Comparison of ENCODE assay signal across 17 mouse cellular contexts in the genomic region with DNA sequence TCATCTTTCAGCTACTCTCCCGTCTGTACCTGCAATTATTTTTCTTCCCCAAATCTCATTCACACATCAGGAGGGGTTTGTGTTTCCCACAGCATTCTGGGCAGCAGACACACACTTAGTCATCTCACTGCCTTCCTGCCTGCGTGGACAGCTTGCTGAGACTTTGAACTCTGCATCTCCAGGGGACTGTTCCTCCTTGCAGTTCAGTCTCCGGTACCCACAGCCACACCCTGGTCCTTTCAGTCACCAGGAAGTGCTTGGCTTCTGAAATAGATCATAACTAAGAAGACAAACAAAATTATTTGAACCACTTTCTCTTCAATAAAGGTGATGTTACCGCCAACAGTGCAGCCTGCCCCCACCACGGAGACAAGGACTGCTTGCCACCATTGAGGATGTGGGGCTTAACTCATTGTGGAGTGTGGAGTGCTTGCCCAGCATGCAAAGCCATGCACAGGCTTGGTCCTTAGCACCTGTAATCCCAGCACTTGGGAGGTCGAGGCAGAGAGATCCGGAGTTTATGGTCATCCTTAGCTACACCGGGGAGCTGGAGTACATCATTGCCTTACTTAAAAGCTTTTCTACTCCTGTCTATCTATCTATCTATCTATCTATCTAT. TPM values are rescaled to one million over a fixed set of nuclear protein-coding genes. Genes with fewer than 3 reads are reported as not detected.
DNase-seq lines count a peak whose midpoint lies in the region; ATAC-seq and TF ChIP-seq lines count a peak whose summit lies in the region.
"Had no signal": no experiment of that assay in that cellular context is flagged by ENCODE, and none has a peak within 500 bp of the region (broad histone marks: within the 10 kb centered on the region; RNA-seq: fewer than 3 reads in every experiment).

No protein-coding gene starts in this region.

- peak; percentile 86 for ATAC-seq in intestine, postnatal 0 days
- ATAC-seq: forebrain, embryonic 16.5 days; inflammation-experienced regulatory T-cells, adult 6 months had no signal

- no peaks in the 10 kb centered on the region for H3K79me3 ChIP-seq in C2C12 (ENCODE audit: low read depth)

- H3K27me3 ChIP-seq in C2C12 (ENCODE audit: control insufficient read depth, insufficient read depth, insufficient read length): no peaks in the 10 kb centered on the region
- no peaks in the 10 kb centered on the region for H3K27me3 ChIP-seq in intestine, postnatal 0 days (replicated peaks; ENCODE audit: control insufficient read depth, insufficient read depth, low read length)
- no peaks in the 10 kb centered on the region for H3K27me3 ChIP-seq in small intestine, adult 2 months (ENCODE audit: control insufficient read depth, insufficient read depth, low read length)
- H3K27me3 ChIP-seq in cerebellum, adult 2 months (ENCODE audit: control insufficient read depth, insufficient read depth, low read length): no peaks in the 10 kb centered on the region
- H3K27me3 ChIP-seq: embryonic facial prominence, embryonic 13.5 days; forebrain, embryonic 12.5 days; hindbrain, embryonic 15.5 days had no signal

- peak; percentile 33 for DNase-seq in 416B (ENCODE audit: low read depth)
- DNase-seq in urinary bladder, postnatal 25 days (ENCODE audit: low spot score): no peak
- no peak for DNase-seq in cerebellum, adult 2 months
- no peak for DNase-seq in kidney, postnatal 25 days
- DNase-seq: adrenal gland, postnatal 25 days; cerebellum, adult 8-10 months; gastrocnemius, postnatal 14 days; heart, postnatal 36 days had no signal

- H3K36me3 ChIP-seq in C2C12 (ENCODE audit: control insufficient read depth, insufficient read depth): no peaks in the 10 kb centered on the region
- no peaks in the 10 kb centered on the region for H3K36me3 ChIP-seq in intestine, postnatal 0 days (ENCODE audit: control insufficient read depth, insufficient read depth)
- H3K36me3 ChIP-seq in small intestine, adult 2 months (ENCODE audit: control insufficient read depth, insufficient read depth, low read length): no peaks in the 10 kb centered on the region
- H3K36me3 ChIP-seq: embryonic facial prominence, embryonic 13.5 days; forebrain, embryonic 12.5 days; heart, embryonic 13.5 days; hindbrain, embryonic 15.5 days had no signal

- H3K79me2 ChIP-seq in C2C12 (ENCODE audit: control insufficient read depth, insufficient read depth): no peaks in the 10 kb centered on the region

- H3K4me2 ChIP-seq in intestine, postnatal 0 days (replicated peaks; ENCODE audit: low read depth): peak overlapping the region; percentile 24; the same call in 1 of the 2 replicates
- H3K4me2 ChIP-seq: embryonic facial prominence, embryonic 13.5 days; forebrain, embryonic 12.5 days; heart, embryonic 13.5 days; hindbrain, embryonic 15.5 days had no signal

- no peak overlapping the region for H3K9ac ChIP-seq in intestine, postnatal 0 days (ENCODE audit: low read depth, low read length)
- H3K9ac ChIP-seq: embryonic facial prominence, embryonic 13.5 days; forebrain, embryonic 12.5 days; heart, embryonic 13.5 days; hindbrain, embryonic 15.5 days had no signal

- no peak for TF ChIP-seq CTCF in C2C12 (IDR thresholded peaks at IDR 0.05; ENCODE audit: control insufficient read depth, insufficient read depth, insufficient read length)
- TF ChIP-seq CTCF in intestine, postnatal 0 days (IDR thresholded peaks at IDR 0.05; ENCODE audit: low read depth): no peak
- TF ChIP-seq CTCF in small intestine, adult 2 months (IDR thresholded peaks at IDR 0.05; ENCODE audit: extremely low read depth, insufficient read length, insufficient replicate concordance, low read depth, low read length): no peak
- no peak for TF ChIP-seq CTCF in cerebellum, adult 2 months (IDR thresholded peaks at IDR 0.05; ENCODE audit: borderline replicate concordance, insufficient read depth, low read depth, low read length)

- no peaks in the 10 kb centered on the region for H3K9me3 ChIP-seq in intestine, postnatal 0 days (ENCODE audit: control insufficient read depth)
- H3K9me3 ChIP-seq: embryonic facial prominence, embryonic 13.5 days; forebrain, embryonic 12.5 days; hindbrain, embryonic 15.5 days had no signal

- H3K27ac ChIP-seq in intestine, postnatal 0 days (ENCODE audit: low read depth, low read length): peak overlapping the region; percentile 74
- peak overlapping the region; percentile 92 for H3K27ac ChIP-seq in small intestine, adult 2 months (ENCODE audit: insufficient read depth, low read depth, low read length)
- H3K27ac ChIP-seq in cerebellum, adult 2 months (ENCODE audit: insufficient read depth, low read length): no peak overlapping the region
- H3K27ac ChIP-seq: embryonic facial prominence, embryonic 13.5 days; forebrain, embryonic 12.5 days; heart, embryonic 13.5 days; hindbrain, embryonic 15.5 days had no signal

- no peak for TF ChIP-seq POLR2A in small intestine, adult 2 months (IDR thresholded peaks at IDR 0.05; ENCODE audit: low read depth, low read length)
- no peak for TF ChIP-seq POLR2A in cerebellum, adult 2 months (IDR thresholded peaks at IDR 0.05; ENCODE audit: borderline replicate concordance, insufficient read depth, low read length)

- H3ac ChIP-seq in C2C12 (ENCODE audit: control insufficient read depth, insufficient read length, low read depth): peak overlapping the region; percentile 30

- no peaks in the 10 kb centered on the region for H3K4me1 ChIP-seq in intestine, postnatal 0 days (replicated peaks; ENCODE audit: control insufficient read depth, insufficient read depth, low read length)
- peaks cover 3% of the 10 kb centered on the region; the same call in 1 of the 2 replicates for H3K4me1 ChIP-seq in small intestine, adult 2 months (ENCODE audit: control insufficient read depth, insufficient read depth, insufficient read length, low read length)
- H3K4me1 ChIP-seq in cerebellum, adult 2 months (ENCODE audit: control insufficient read depth, insufficient read depth, low read length): no peaks in the 10 kb centered on the region; the same call in 1 of the 2 replicates
- H3K4me1 ChIP-seq: embryonic facial prominence, embryonic 13.5 days; forebrain, embryonic 12.5 days; heart, embryonic 13.5 days; hindbrain, embryonic 15.5 days had no signal

- no peak overlapping the region for H3K4me3 ChIP-seq in C2C12 (ENCODE audit: insufficient read depth, poor library complexity, severe bottlenecking)
- H3K4me3 ChIP-seq in intestine, postnatal 0 days (ENCODE audit: low read depth, low read length): no peak overlapping the region
- H3K4me3 ChIP-seq in small intestine, adult 2 months (ENCODE audit: low read depth, low read length): peak overlapping the region; percentile 33; the same call in 1 of the 2 replicates
- H3K4me3 ChIP-seq in cerebellum, adult 2 months (replicated peaks; ENCODE audit: insufficient read depth, low read depth, low read length): no peak overlapping the region
- H3K4me3 ChIP-seq: embryonic facial prominence, embryonic 13.5 days; forebrain, embryonic 12.5 days; heart, embryonic 13.5 days; hindbrain, embryonic 15.5 days had no signal

- 22% methylated on average over 8 of the region's 8 CpGs for WGBS in intestine, postnatal 0 days
- WGBS in small intestine, adult 2 months: 12% methylated on average over 8 of the region's 8 CpGs
- 63% methylated on average over 8 of the region's 8 CpGs for WGBS in cerebellum, adult 2 months

TF ChIP-seq in C2C12, 6 proteins besides CTCF, POLR2A, EP300 and RAD21:
- TF ChIP-seq FOSL1 (IDR thresholded peaks at IDR 0.05; ENCODE audit: insufficient read depth, low read length, poor library complexity, severe bottlenecking) (no peak), CEBPB (IDR thresholded peaks at IDR 0.05; ENCODE audit: low read depth) (no peak), MYOG (IDR thresholded peaks at IDR 0.05; ENCODE audit: control insufficient read depth, extremely low read depth, insufficient read length) (no peak), MAX (IDR thresholded peaks at IDR 0.05) (no peak), USF1 (IDR thresholded peaks at IDR 0.05; ENCODE audit: low read depth) (no peak), MYOD1 (IDR thresholded peaks at IDR 0.05; ENCODE audit: control insufficient read depth, insufficient read length, low read depth) (no peak)

RNA-seq across cellular contexts. Expression of a gene that starts 14.5 kb away (rescaled TPM):
- 5.6 TPM for polyA plus RNA-seq in C2C12 (2012; fragmentation: generic; extraction: Trizol)
- polyA plus RNA-seq in intestine, postnatal 0 days (2015; fragmentation: Nextera tagmentation; extraction: Ambion mirVana): 10.4 and 11.0 TPM in 2 replicates
- polyA plus RNA-seq in small intestine, adult 2 months (2012; rRNA removed): 7.4 and 16.8 TPM in 2 replicates
- 36.9 and 38.3 TPM in 2 replicates for polyA plus RNA-seq in cerebellum, adult 2 months (2012; rRNA removed)

RNA-seq across cellular contexts. Expression of a gene that starts 44.6 kb away (rescaled TPM):
- polyA plus RNA-seq in C2C12 (2012; fragmentation: generic; extraction: Trizol): 61.9 TPM
- 215 and 238 TPM in 2 replicates for polyA plus RNA-seq in intestine, postnatal 0 days (2015; fragmentation: Nextera tagmentation; extraction: Ambion mirVana)
- polyA plus RNA-seq in small intestine, adult 2 months (2012; rRNA removed): 180 and 300 TPM in 2 replicates
- polyA plus RNA-seq in cerebellum, adult 2 months (2012; rRNA removed): 37.2 and 38.2 TPM in 2 replicates
